In genomic region chr5:53211241-53211640, GRCm38 (mm10) we compare ENCODE assay signal across 12 mouse cellular contexts. TPM values are rescaled to one million over a fixed set of nuclear protein-coding genes. Genes with fewer than 3 reads are reported as not detected.
DNase-seq lines count a peak whose midpoint lies in the region; ATAC-seq and TF ChIP-seq lines count a peak whose summit lies in the region.
"Had no signal": no experiment of that assay in that cellular context is flagged by ENCODE, and none has a peak within 500 bp of the region (broad histone marks: within the 10 kb centered on the region; RNA-seq: fewer than 3 reads in every experiment).

No protein-coding gene starts in this region.

- peaks cover 25% of the 10 kb centered on the region for H3K27me3 ChIP-seq in midbrain, embryonic 13.5 days
- H3K27me3 ChIP-seq in midbrain, embryonic 10.5 days (ENCODE audit: low read depth, poor library complexity, severe bottlenecking) = peaks cover 72% of the 10 kb centered on the region
- no peaks in the 10 kb centered on the region for H3K27me3 ChIP-seq in forebrain, postnatal 0 days (ENCODE audit: insufficient read depth, low read length)

- peaks cover 37% of the 10 kb centered on the region for H3K4me1 ChIP-seq in midbrain, embryonic 13.5 days (replicated peaks)
- peaks cover 36% of the 10 kb centered on the region for H3K4me1 ChIP-seq in midbrain, embryonic 10.5 days
- peaks cover 6% of the 10 kb centered on the region; the same call in 1 of the 2 replicates for H3K4me1 ChIP-seq in forebrain, postnatal 0 days (ENCODE audit: insufficient read depth)

- no peak overlapping the region for H3K27ac ChIP-seq in midbrain, embryonic 13.5 days
- H3K27ac ChIP-seq in midbrain, embryonic 10.5 days (replicated peaks) = no peak overlapping the region
- no peak overlapping the region for H3K27ac ChIP-seq in forebrain, postnatal 0 days (ENCODE audit: low read depth, low read length)
- H3K27ac ChIP-seq: limb, embryonic 13.5 days had no signal

- H3K36me3 ChIP-seq in midbrain, embryonic 13.5 days = no peaks in the 10 kb centered on the region
- no peaks in the 10 kb centered on the region for H3K36me3 ChIP-seq in midbrain, embryonic 10.5 days
- no peaks in the 10 kb centered on the region for H3K36me3 ChIP-seq in forebrain, postnatal 0 days (ENCODE audit: insufficient read depth)
- H3K36me3 ChIP-seq: limb, embryonic 13.5 days had no signal

- no peak for TF ChIP-seq CTCF in forebrain, postnatal 0 days (IDR thresholded peaks at IDR 0.05; ENCODE audit: low read depth)

- 52% methylated on average over 6 of the region's 6 CpGs for WGBS in midbrain, embryonic 13.5 days
- 57% methylated on average over 6 of the region's 6 CpGs for WGBS in midbrain, embryonic 10.5 days
- 37% methylated on average over 6 of the region's 6 CpGs for WGBS in forebrain, postnatal 0 days

- H3K9me3 ChIP-seq in midbrain, embryonic 13.5 days = no peaks in the 10 kb centered on the region
- no peaks in the 10 kb centered on the region for H3K9me3 ChIP-seq in midbrain, embryonic 10.5 days (replicated peaks)
- no peaks in the 10 kb centered on the region for H3K9me3 ChIP-seq in forebrain, postnatal 0 days (ENCODE audit: low read length)
- H3K9me3 ChIP-seq: limb, embryonic 13.5 days had no signal

- no peak for ATAC-seq in midbrain, embryonic 13.5 days
- ATAC-seq in forebrain, postnatal 0 days = no peak
- no peak for ATAC-seq in erythroid progenitor cell, adult 5-6 weeks (replicated peaks; ENCODE audit: low FRiP score, poor library complexity, severe bottlenecking)
- ATAC-seq in megakaryocyte-erythroid progenitor cell, adult 5-6 weeks (replicated peaks; ENCODE audit: low FRiP score, low TSS enrichment, poor library complexity, severe bottlenecking) = no peak
- ATAC-seq: intestine, embryonic 16.5 days had no signal

- no peak overlapping the region for H3K4me3 ChIP-seq in midbrain, embryonic 13.5 days (replicated peaks)
- no peak overlapping the region for H3K4me3 ChIP-seq in midbrain, embryonic 10.5 days
- 0 out of 2 replicates have a peak overlapping the region, but pooled peaks have one; percentile 12 for H3K4me3 ChIP-seq in forebrain, postnatal 0 days (ENCODE audit: low read depth, low read length)
- H3K4me3 ChIP-seq: limb, embryonic 13.5 days had no signal

- H3K4me2 ChIP-seq in midbrain, embryonic 13.5 days (replicated peaks) = peak overlapping the region; percentile 95; the same call in 1 of the 2 replicates
- peak overlapping the region; percentile 96 for H3K4me2 ChIP-seq in forebrain, postnatal 0 days (ENCODE audit: low read depth)

- no peak overlapping the region for H3K9ac ChIP-seq in midbrain, embryonic 13.5 days (replicated peaks)
- H3K9ac ChIP-seq in forebrain, postnatal 0 days = 0 out of 2 replicates have a peak overlapping the region, but pooled peaks have one; percentile 14
- H3K9ac ChIP-seq: limb, embryonic 13.5 days had no signal

- peak; percentile 66 for DNase-seq in cerebellum, adult 9-11 months
- DNase-seq in cerebellum, adult 8-10 months = no peak
- DNase-seq in midbrain, embryonic 10.5 days (ENCODE audit: low spot score) = no peak
- peak; percentile 58 for DNase-seq in forebrain, postnatal 0 days
- peak; percentile 49 for DNase-seq in retina, postnatal 1 day
- DNase-seq: gastrocnemius, postnatal 14 days; lung, adult 18-20 months had no signal

RNA-seq across cellular contexts. Expression of gene Sel1l3, which starts 2.5 kb away (rescaled TPM):
- 3.2 and 3.8 TPM in 2 replicates for polyA plus RNA-seq in midbrain, embryonic 13.5 days (2015; fragmentation: Nextera tagmentation; extraction: Ambion mirVana)
- polyA plus RNA-seq in midbrain, embryonic 10.5 days (2016; fragmentation: Nextera tagmentation; extraction: Ambion mirVana) = 0.96 and 1.1 TPM in 2 replicates
- total RNA-seq in forebrain, postnatal 0 days (2014; rRNA removed) = 28.7 and 28.8 TPM in 2 replicates
- polyA plus RNA-seq in forebrain, postnatal 0 days (2015; fragmentation: Nextera tagmentation; extraction: Ambion mirVana) = 5.7 and 6.2 TPM in 2 replicates
- not detected in 2 replicates for total RNA-seq in erythroid progenitor cell, adult 5-6 weeks (2015; ENCODE audit: low replicate concordance)
- not detected in 2 replicates for total RNA-seq in erythroid progenitor cell, adult 5-6 weeks (2017; ENCODE audit: low replicate concordance)
- total RNA-seq in megakaryocyte-erythroid progenitor cell, adult 5-6 weeks (2014; fragmentation: Nextera tagmentation) = not detected in 2 replicates
- total RNA-seq in megakaryocyte-erythroid progenitor cell, adult 5-6 weeks (2017) = not detected in 2 replicates

RNA-seq across cellular contexts. Expression of gene Smim20, which starts 55.6 kb away (rescaled TPM):
- 72.3 and 75.8 TPM in 2 replicates for polyA plus RNA-seq in midbrain, embryonic 13.5 days (2015; fragmentation: Nextera tagmentation; extraction: Ambion mirVana)
- 70.9 and 74.1 TPM in 2 replicates for polyA plus RNA-seq in midbrain, embryonic 10.5 days (2016; fragmentation: Nextera tagmentation; extraction: Ambion mirVana)
- total RNA-seq in forebrain, postnatal 0 days (2014; rRNA removed) = 45.0 and 53.1 TPM in 2 replicates
- 75.2 and 82.4 TPM in 2 replicates for polyA plus RNA-seq in forebrain, postnatal 0 days (2015; fragmentation: Nextera tagmentation; extraction: Ambion mirVana)
- 1.3 and 28.8 TPM in 2 replicates for total RNA-seq in erythroid progenitor cell, adult 5-6 weeks (2015; ENCODE audit: low replicate concordance)
- total RNA-seq in erythroid progenitor cell, adult 5-6 weeks (2017; ENCODE audit: low replicate concordance) = 12.8 and 16.4 TPM in 2 replicates
- 56.5 and 92.9 TPM in 2 replicates for total RNA-seq in megakaryocyte-erythroid progenitor cell, adult 5-6 weeks (2014; fragmentation: Nextera tagmentation)
- 30.0 and 44.5 TPM in 2 replicates for total RNA-seq in megakaryocyte-erythroid progenitor cell, adult 5-6 weeks (2017)

Comparison
In these comparisons a context has a peak if more than half of its experiments do, and no peak if none do; other contexts are left out.
1. DNase-seq: peak in cerebellum, adult 9-11 months (single experiment), forebrain, postnatal 0 days (single experiment) and retina, postnatal 1 day (single experiment); none in cerebellum, adult 8-10 months (single experiment) and midbrain, embryonic 10.5 days (single experiment).
2. RNA of gene Sel1l3, which starts 2.5 kb away (total RNA-seq): 28.7 to 28.8 TPM in forebrain, postnatal 0 days; not detected in erythroid progenitor cell, adult 5-6 weeks and not detected in megakaryocyte-erythroid progenitor cell, adult 5-6 weeks; every median in the first group is over 10 times any median in the second.